Mouse (Mus musculus): ENCODE results near the gene Ap1m2. TPM values are rescaled to one million over a fixed set of nuclear protein-coding genes. Genes with fewer than 3 reads are reported as not detected.
A peak's percentile ranks its signal among the peaks of the same experiment; 100 is the strongest.

Gene Ap1m2
- 95.6 and 122 TPM in 2 replicates for polyA plus RNA-seq (2012; rRNA removed)

GRCm38 (mm10) chr9:21312134-21312533 lies at the start of gene Ap1m2:
TSS of gene Ap1m2 (minus strand) at chr9:21312337.
- DNase-seq (ENCODE audit: low read depth, low spot score): no peak

GRCm38 (mm10) chr9:21356981-21357718 lies 45.0 kb upstream of the Ap1m2 start:
- peak; percentile 29 for DNase-seq (ENCODE audit: low read depth, low spot score)

More at GRCm38 (mm10) chr9:21312134-21312533, at the start of gene Ap1m2:
- WGBS: 12% methylated on average over 35 of the region's 35 CpGs

GRCm38 (mm10) chr9:21354796-21355195 lies 42.7 kb upstream of the Ap1m2 start:
- 91% methylated on average over 6 of the region's 6 CpGs for WGBS

More at GRCm38 (mm10) chr9:21356981-21357718, 45.0 kb upstream of the Ap1m2 start:
- WGBS: 0% methylated on average over 1 of the region's 1 CpGs

GRCm38 (mm10) chr9:21353373-21353686 lies 41.2 kb upstream of the Ap1m2 start:
- no peak for DNase-seq (ENCODE audit: low read depth, low spot score)

More at GRCm38 (mm10) chr9:21354796-21355195, 42.7 kb upstream of the Ap1m2 start:
- DNase-seq (ENCODE audit: low read depth, low spot score): no peak

GRCm38 (mm10) chr9:21352463-21353372 lies 40.6 kb upstream of the Ap1m2 start:
- WGBS: 71% methylated on average over 20 of the region's 20 CpGs
- DNase-seq (ENCODE audit: low read depth, low spot score): no peak

More at GRCm38 (mm10) chr9:21353373-21353686, 41.2 kb upstream of the Ap1m2 start:
- 86% methylated on average over 2 of the region's 2 CpGs for WGBS

- 89% methylated on average over 4 of the region's 4 CpGs for WGBS
- no peak for DNase-seq (ENCODE audit: low read depth, low spot score)
These were observed 39.7 kb upstream of the Ap1m2 start for GRCm38 (mm10) chr9:21351702-21352377.

- 42% methylated on average over 7 of the region's 7 CpGs for WGBS
- DNase-seq (ENCODE audit: low read depth, low spot score): no peak
These were observed 39.0 kb upstream of the Ap1m2 start for GRCm38 (mm10) chr9:21351178-21351577.

- WGBS: 90% methylated on average over 3 of the region's 3 CpGs
- DNase-seq (ENCODE audit: low read depth, low spot score): no peak
These were observed 36.0 kb upstream of the Ap1m2 start for GRCm38 (mm10) chr9:21348152-21348551.

- peak; percentile 70 for DNase-seq (ENCODE audit: low read depth, low spot score)
- WGBS: 57% methylated on average over 16 of the region's 16 CpGs
These were observed 34.7 kb upstream of the Ap1m2 start for GRCm38 (mm10) chr9:21346627-21347365.

- WGBS: 53% methylated on average over 4 of the region's 4 CpGs
- DNase-seq (ENCODE audit: low read depth, low spot score): no peak
These were observed 28.3 kb upstream of the Ap1m2 start for GRCm38 (mm10) chr9:21340411-21340810.

GRCm38 (mm10) chr9:21337652-21338051 lies 25.5 kb upstream of the Ap1m2 start:
- DNase-seq (ENCODE audit: low read depth, low spot score): no peak
- 19% methylated on average over 20 of the region's 20 CpGs for WGBS

- 83% methylated on average over 8 of the region's 8 CpGs for WGBS
- DNase-seq (ENCODE audit: low read depth, low spot score): no peak
These were observed 24.4 kb upstream of the Ap1m2 start for GRCm38 (mm10) chr9:21336491-21336890.

GRCm38 (mm10) chr9:21335391-21335790 lies 23.3 kb upstream of the Ap1m2 start:
- DNase-seq (ENCODE audit: low read depth, low spot score): no peak
- WGBS: 96% methylated on average over 4 of the region's 4 CpGs

GRCm38 (mm10) chr9:21334747-21335146 lies 22.6 kb upstream of the Ap1m2 start:
- DNase-seq (ENCODE audit: low read depth, low spot score): no peak

- no peak for DNase-seq (ENCODE audit: low read depth, low spot score)
- WGBS: 89% methylated on average over 1 of the region's 1 CpGs
These were observed 21.4 kb upstream of the Ap1m2 start for GRCm38 (mm10) chr9:21333523-21333922.

GRCm38 (mm10) chr9:21332161-21333061 lies 20.3 kb upstream of the Ap1m2 start:
- no peak for DNase-seq (ENCODE audit: low read depth, low spot score)
- WGBS: 64% methylated on average over 9 of the region's 9 CpGs

GRCm38 (mm10) chr9:21331365-21332140 lies 19.4 kb upstream of the Ap1m2 start:
- WGBS: 87% methylated on average over 12 of the region's 12 CpGs
- no peak for DNase-seq (ENCODE audit: low read depth, low spot score)
